8 mouse cellular contexts compared by ENCODE assay signal in the genomic region with DNA sequence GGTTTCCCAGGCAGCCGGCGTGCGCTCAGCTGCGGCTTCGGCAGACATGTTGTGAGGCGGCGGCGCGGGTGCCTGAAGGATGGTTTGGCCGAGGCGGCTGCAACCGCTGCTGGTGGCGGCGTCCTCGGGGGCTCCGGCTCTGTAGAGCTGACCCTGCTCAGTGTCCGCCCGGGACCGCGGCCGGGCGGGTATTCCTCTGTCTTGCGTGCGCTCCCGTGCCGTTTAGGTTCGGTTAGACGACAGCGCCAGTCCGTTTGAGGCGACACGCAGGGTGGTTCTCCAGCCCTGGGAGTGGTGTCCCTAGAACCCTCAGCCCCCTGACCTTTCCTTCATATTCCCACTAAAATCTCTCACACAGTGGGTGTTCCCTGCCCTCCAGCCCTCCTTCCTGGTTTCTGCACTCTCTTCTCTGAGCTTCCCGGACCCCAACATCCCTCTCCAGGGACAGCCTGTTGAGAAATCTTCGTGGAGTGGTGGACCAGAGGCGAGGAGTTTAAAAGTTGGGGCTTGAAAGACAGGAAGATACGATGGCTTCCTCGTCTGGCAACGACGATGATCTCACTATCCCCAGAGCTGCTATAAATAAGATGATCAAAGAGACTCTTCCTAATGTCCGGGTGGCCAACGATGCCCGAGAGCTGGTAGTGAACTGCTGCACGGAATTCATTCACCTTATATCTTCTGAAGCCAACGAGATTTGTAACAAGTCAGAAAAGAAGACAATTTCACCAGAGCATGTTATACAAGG. TPM values are rescaled to one million over a fixed set of nuclear protein-coding genes. Genes with fewer than 3 reads are reported as not detected.
DNase-seq lines count a peak whose midpoint lies in the region; ATAC-seq lines count a peak whose summit lies in the region.

No protein-coding gene starts in this region.

- under 1% methylated on average over 44 of the region's 44 CpGs for WGBS in heart, embryonic 14.5 days
- WGBS in liver, embryonic 13.5 days (ENCODE audit: insufficient replicate concordance): under 1% methylated on average over 44 of the region's 44 CpGs

- peak; percentile 58 for ATAC-seq in heart, embryonic 14.5 days (ENCODE audit: insufficient number of reproducible peaks, insufficient read depth, low FRiP score, low read depth)
- ATAC-seq in liver, embryonic 13.5 days (ENCODE audit: low read depth): peak; percentile 67

- peaks cover 8% of the 10 kb centered on the region; the same call in 1 of the 2 replicates for H3K36me3 ChIP-seq in heart, embryonic 14.5 days (ENCODE audit: control insufficient read depth, insufficient read depth, low read length)
- H3K36me3 ChIP-seq in liver, embryonic 13.5 days: peaks cover 19% of the 10 kb centered on the region
- H3K36me3 ChIP-seq in splenic B cell, adult 2 months (ENCODE audit: control insufficient read depth, insufficient read depth, low read length, poor library complexity, severe bottlenecking): no peaks in the 10 kb centered on the region

- peak overlapping the region; percentile 94 for H3K9ac ChIP-seq in heart, embryonic 14.5 days (ENCODE audit: low read length)
- peak overlapping the region; percentile 99 for H3K9ac ChIP-seq in liver, embryonic 13.5 days

- peak overlapping the region; percentile 90 to 96 for H3K27ac ChIP-seq in heart, embryonic 14.5 days (replicated peaks in 1 of 2; ENCODE audit: control insufficient read depth in 1 of 2, insufficient read depth in 1 of 2, low read depth in 2 of 2, low read length in 2 of 2)
- H3K27ac ChIP-seq in liver, embryonic 13.5 days: peak overlapping the region; percentile 94

- DNase-seq in embryo, embryonic 10 days (ENCODE audit: low spot score): peak; percentile 27
- DNase-seq in embryo, embryonic 9.5 days (ENCODE audit: extremely low spot score): no peak
- peak; percentile 8 for DNase-seq in urinary bladder, postnatal 25 days (ENCODE audit: low spot score)
- DNase-seq in urinary bladder, postnatal 14 days (ENCODE audit: low spot score): no peak
- DNase-seq in liver, embryonic 13.5 days: no peak
- peak; percentile 4 for DNase-seq in splenic B cell, adult 2 months (ENCODE audit: low read depth, low spot score)
- DNase-seq in cerebellum, adult 11 months: no peak

- no peaks in the 10 kb centered on the region for H3K27me3 ChIP-seq in heart, embryonic 14.5 days (ENCODE audit: control insufficient read depth, insufficient read depth, low read length)
- no peaks in the 10 kb centered on the region for H3K27me3 ChIP-seq in liver, embryonic 13.5 days
- no peaks in the 10 kb centered on the region for H3K27me3 ChIP-seq in splenic B cell, adult 2 months (ENCODE audit: control insufficient read depth, insufficient read depth, low read length, poor library complexity, severe bottlenecking)

- peaks cover 3 to 26% of the 10 kb centered on the region in 2 experiments; a peak in 3 of 4 replicates for H3K4me1 ChIP-seq in heart, embryonic 14.5 days (ENCODE audit: control insufficient read depth in 2 of 2, insufficient read depth in 2 of 2, low read length in 2 of 2)
- H3K4me1 ChIP-seq in liver, embryonic 13.5 days (replicated peaks): peaks cover 75% of the 10 kb centered on the region

- H3K4me2 ChIP-seq in heart, embryonic 14.5 days (ENCODE audit: low read length): peak overlapping the region; percentile 95
- peak overlapping the region; percentile 89 for H3K4me2 ChIP-seq in liver, embryonic 13.5 days

- peak overlapping the region; percentile 81 to 95 for H3K4me3 ChIP-seq in heart, embryonic 14.5 days (ENCODE audit: control insufficient read depth in 1 of 2, insufficient read depth in 1 of 2, low read depth in 1 of 2, low read length in 2 of 2)
- peak overlapping the region; percentile 91 for H3K4me3 ChIP-seq in liver, embryonic 13.5 days (replicated peaks)

- no peaks in the 10 kb centered on the region for H3K9me3 ChIP-seq in heart, embryonic 14.5 days (ENCODE audit: control insufficient read depth, low read length)
- H3K9me3 ChIP-seq in liver, embryonic 13.5 days (replicated peaks): no peaks in the 10 kb centered on the region

RNA-seq across cellular contexts. Expression of a gene that starts 0.5 kb away (rescaled TPM):
- 28.2 and 30.0 TPM in 2 replicates for polyA plus RNA-seq in heart, embryonic 14.5 days (2014; fragmentation: Nextera tagmentation; extraction: Ambion mirVana)
- 30.2 and 39.9 TPM in 2 replicates for polyA plus RNA-seq in liver, embryonic 13.5 days (2015; fragmentation: Nextera tagmentation; extraction: Ambion mirVana)

RNA-seq across cellular contexts. Expression of a gene that starts 43.2 kb away (rescaled TPM):
- 3.0 and 3.6 TPM in 2 replicates for polyA plus RNA-seq in heart, embryonic 14.5 days (2014; fragmentation: Nextera tagmentation; extraction: Ambion mirVana)
- polyA plus RNA-seq in liver, embryonic 13.5 days (2015; fragmentation: Nextera tagmentation; extraction: Ambion mirVana): 3.5 and 4.6 TPM in 2 replicates

Comparison
In these comparisons a context has a peak if more than half of its experiments do, and no peak if none do; other contexts are left out.
1. DNase-seq: peak in embryo, embryonic 10 days (single experiment), urinary bladder, postnatal 25 days (single experiment) and splenic B cell, adult 2 months (single experiment); none in embryo, embryonic 9.5 days (single experiment), urinary bladder, postnatal 14 days (single experiment), liver, embryonic 13.5 days (single experiment) and cerebellum, adult 11 months (single experiment).